Mouse (Mus musculus): ENCODE results near the gene Fbxw19. TPM values are rescaled to one million over a fixed set of nuclear protein-coding genes. Genes with fewer than 3 reads are reported as not detected.
"Not testable (repeated sequence)": the region's sequence is repeated elsewhere in the genome, so short reads cannot be mapped to it uniquely, and the experiment has no call there.

Fbxw19 gene
- polyA plus RNA-seq (2015; fragmentation: Nextera tagmentation; extraction: Ambion mirVana): not detected in 2 replicates

GRCm38 (mm10) chr9:109495775-109496174, at the start of gene Fbxw19:
Gene Fbxw19, minus strand, starts transcription at chr9:109495875.
- not testable (repeated sequence) for ATAC-seq (ENCODE audit: insufficient read depth, low FRiP score, low read depth); H3K36me3 ChIP-seq; H3K27ac ChIP-seq; H3K4me1 ChIP-seq; H3K4me2 ChIP-seq; H3K4me3 ChIP-seq (replicated peaks); H3K9ac ChIP-seq; H3K27me3 ChIP-seq (replicated peaks); H3K9me3 ChIP-seq
- WGBS: 82% methylated on average over 1 of the region's 1 CpGs

- H3K27me3 ChIP-seq (replicated peaks): no peaks in the 10 kb centered on the region
- no peaks in the 10 kb centered on the region for H3K9me3 ChIP-seq
- no peak overlapping the region for H3K4me2 ChIP-seq
- no peaks in the 10 kb centered on the region for H3K36me3 ChIP-seq
- 71% methylated on average over 5 of the region's 5 CpGs for WGBS
- H3K9ac ChIP-seq: no peak overlapping the region
- no peak overlapping the region for H3K27ac ChIP-seq
- H3K4me3 ChIP-seq (replicated peaks): no peak overlapping the region
- no peak for ATAC-seq (ENCODE audit: insufficient read depth, low FRiP score, low read depth)
- no peaks in the 10 kb centered on the region for H3K4me1 ChIP-seq
These were observed 27.9 kb upstream of the Fbxw19 start for GRCm38 (mm10) chr9:109523385-109524064.

GRCm38 (mm10) chr9:109449040-109449439, 46.6 kb downstream of the Fbxw19 start, which contains the start of gene Fbxw16:
Gene Fbxw16, minus strand, starts transcription at chr9:109449140.
- ATAC-seq (ENCODE audit: insufficient read depth, low FRiP score, low read depth): no peak
- Histone ChIP-seq H3K4me1 (no peaks in the 10 kb centered on the region), H3K9ac (no peak within 1 kb of the TSS), H3K27ac (no peak within 1 kb of the TSS), H3K36me3 (no peaks in the 10 kb centered on the region), H3K4me3 (replicated peaks) (no peak within 1 kb of the TSS), H3K4me2 (no peak within 1 kb of the TSS), H3K27me3 (replicated peaks) (no peaks in the 10 kb centered on the region), H3K9me3 (no peaks in the 10 kb centered on the region)

GRCm38 (mm10) chr9:109432956-109433355, 62.7 kb downstream of the Fbxw19 start:
- no peaks in the 10 kb centered on the region for H3K27me3 ChIP-seq (replicated peaks)
- 76% methylated on average over 1 of the region's 1 CpGs for WGBS
- H3K4me1 ChIP-seq: no peaks in the 10 kb centered on the region
- ATAC-seq (ENCODE audit: insufficient read depth, low FRiP score, low read depth): no peak
- H3K4me2 ChIP-seq: no peak overlapping the region
- H3K4me3 ChIP-seq (replicated peaks): no peak overlapping the region
- H3K9ac ChIP-seq: no peak overlapping the region
- no peaks in the 10 kb centered on the region for H3K36me3 ChIP-seq
- H3K27ac ChIP-seq: no peak overlapping the region
- no peaks in the 10 kb centered on the region for H3K9me3 ChIP-seq

Other genes with a start within 250 kb of the Fbxw19 start
- not detected in 2 replicates for gene Fbxw14, start 208.2 kb downstream of the Fbxw19 start, polyA plus RNA-seq (2015; fragmentation: Nextera tagmentation; extraction: Ambion mirVana)
- gene Fbxw28, start 156.2 kb downstream of the Fbxw19 start, polyA plus RNA-seq (2015; fragmentation: Nextera tagmentation; extraction: Ambion mirVana): not detected in 2 replicates
- gene Fbxw22, start 91.6 kb downstream of the Fbxw19 start, polyA plus RNA-seq (2015; fragmentation: Nextera tagmentation; extraction: Ambion mirVana): not detected in 2 replicates
- gene Fbxw16, start 46.7 kb downstream of the Fbxw19 start, polyA plus RNA-seq (2015; fragmentation: Nextera tagmentation; extraction: Ambion mirVana): not detected in 2 replicates
- gene Fbxw15, start 72.4 kb upstream of the Fbxw19 start, polyA plus RNA-seq (2015; fragmentation: Nextera tagmentation; extraction: Ambion mirVana): not detected in 2 replicates
- not detected in 2 replicates for gene Fbxw24, start 130.2 kb upstream of the Fbxw19 start, polyA plus RNA-seq (2015; fragmentation: Nextera tagmentation; extraction: Ambion mirVana)
- gene Fbxw25, start 168.8 kb upstream of the Fbxw19 start, polyA plus RNA-seq (2015; fragmentation: Nextera tagmentation; extraction: Ambion mirVana): not detected in 2 replicates
- gene Fbxw18, start 206.8 kb upstream of the Fbxw19 start, polyA plus RNA-seq (2015; fragmentation: Nextera tagmentation; extraction: Ambion mirVana): not detected in 2 replicates